Mouse (Mus musculus) spleen, adult 2 months (tissue): Measurements from ENCODE around the gene Socs3.

Experiments used
- CTCF ChIP-seq: fragments of 200-500 bp; IDR thresholded peaks from 2 replicates; pipeline ENCODE4 v1.5.1; 2011; ENCODE audit warnings: mild to moderate bottlenecking, inconsistent platforms; ENCODE audit not compliant: insufficient read depth, insufficient read length, insufficient replicate concordance; ENCODE audit errors: extremely low read depth
- POLR2A ChIP-seq: fragments of 200-500 bp; IDR thresholded peaks from 2 replicates; pipeline ENCODE4 v1.6.1; 2011; ENCODE audit warnings: low read depth, low read length, inconsistent platforms

DNA sequence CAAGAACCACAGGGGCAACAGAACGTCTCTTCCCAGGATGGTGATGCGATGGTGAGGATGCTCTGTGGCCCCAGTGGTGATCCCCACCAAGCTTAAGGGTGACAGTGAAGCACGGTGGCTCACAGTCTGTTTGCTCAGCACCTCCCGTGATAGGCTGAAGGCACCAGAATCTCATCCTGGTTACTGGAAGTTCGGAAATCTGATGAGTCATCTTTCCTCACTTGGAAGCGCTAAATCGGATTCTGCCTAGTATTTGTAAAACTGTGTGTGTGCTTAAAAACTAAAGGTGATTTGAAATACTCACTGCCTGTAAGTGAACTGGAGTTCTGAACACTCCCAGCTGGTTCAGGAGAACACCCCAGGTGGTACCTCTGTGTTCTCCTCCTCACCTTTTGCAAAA is 13.9 kb upstream of the Socs3 start:
- TF ChIP-seq CTCF (no peak), POLR2A (no peak)
